Mouse (Mus musculus) midbrain, postnatal 0 days (tissue): ENCODE data around the gene Plxna1. TPM values are rescaled to one million over a fixed set of nuclear protein-coding genes. Genes with fewer than 3 reads are reported as not detected.

Experiments used
- ATAC-seq: fragments of 200-750 bp; cut with Nextera tagmentation; 2 replicates; pipeline ENCODE4 v1.8.0; 2017; ENCODE audit warnings: moderate number of reproducible peaks, mild to moderate bottlenecking, moderate TSS enrichment, moderate library complexity; ENCODE audit not compliant: low FRiP score
- DNase-seq: peaks from one replicate; pipeline ENCODE4 v3.0.0-alpha.2; 2015; ENCODE audit warnings: low spot score
- H3K27ac ChIP-seq: fragments of 300-500 bp; sonication (generic); 2 replicates; pipeline ENCODE4 v1.5.1; 2014; ENCODE audit warnings: low read depth, mild to moderate bottlenecking, low read length, mixed read lengths
- H3K27me3 ChIP-seq: fragments of 300-500 bp; sonication (generic); 2 replicates; pipeline ENCODE4 v1.6.1; 2014; ENCODE audit warnings: low read length, control low read depth, mixed read lengths; ENCODE audit not compliant: insufficient read depth
- H3K36me3 ChIP-seq: fragments of 300-500 bp; sonication (generic); 2 replicates; pipeline ENCODE4 v1.6.1; 2014; ENCODE audit warnings: low read length, control low read depth, mixed read lengths; ENCODE audit not compliant: insufficient read depth
- H3K4me1 ChIP-seq: fragments of 300-500 bp; sonication (generic); 2 replicates; pipeline ENCODE4 v1.6.1; 2014; ENCODE audit warnings: mild to moderate bottlenecking, control low read depth, antibody characterized with exemption, low read length, mixed read lengths; ENCODE audit not compliant: insufficient read depth
- H3K4me2 ChIP-seq: fragments of 300-500 bp; sonication (generic); 2 replicates; pipeline ENCODE4 v1.6.1; 2014; ENCODE audit warnings: low read depth, mild to moderate bottlenecking, low read length, mixed read lengths; ENCODE audit not compliant: poor library complexity, severe bottlenecking
- H3K4me3 ChIP-seq: fragments of 300-500 bp; sonication (generic); 2 replicates; pipeline ENCODE4 v1.5.1; 2014; ENCODE audit warnings: low read depth, mild to moderate bottlenecking, low read length, moderate library complexity
- H3K9ac ChIP-seq: fragments of 300-500 bp; sonication (generic); replicated peaks from 2 replicates; pipeline ENCODE4 v1.6.1; 2014; ENCODE audit warnings: mild to moderate bottlenecking, low read length, moderate library complexity, mixed read lengths; ENCODE audit not compliant: poor library complexity, severe bottlenecking
- H3K9me3 ChIP-seq: fragments of 300-500 bp; sonication (generic); 2 replicates; pipeline ENCODE4 v1.6.1; 2016; ENCODE audit warnings: low read length, control low read depth
- CTCF ChIP-seq: IDR thresholded peaks from 2 replicates; pipeline ENCODE4 v1.5.1; 2016; ENCODE audit warnings: antibody characterized with exemption, mild to moderate bottlenecking
- WGBS: fragments of 180-500 bp; shearing (Covaris S2); extraction: QIAGEN DNeasy Blood & Tissue Kit; methylation state at CpG from one replicate; pipeline ENCODE4 v1.1.7; 2014; 5-methylcytosine and 5-hydroxymethylcytosine counted together
- polyA plus RNA-seq: library from polyadenylated mRNA; unstranded; fragments of >200 nt; fragmentation: Nextera tagmentation; extraction: Ambion mirVana; gene quantifications from 2 replicates; pipeline ENCODE4 v1.2.1, GENCODE M21; 2015
- total RNA-seq: library from RNA; depleted of rRNA; stranded (reverse); fragments of >200 nt; gene quantifications from 2 replicates; pipeline ENCODE4 v1.2.3, GENCODE M21; 2014

The Plxna1 gene
- total and polyA plus RNA-seq, 2 experiments from 2014 or later, result 50.1 to 234 TPM

GRCm38 (mm10) chr6:89403257-89404225 is 41.1 kb upstream of the Plxna1 start:
- TF ChIP-seq CTCF, result no peak
- Histone ChIP-seq H3K36me3 (no peaks in the 10 kb centered on the region), H3K27me3 (no peaks in the 10 kb centered on the region), H3K27ac (no peak overlapping the region), H3K4me2 (no peak overlapping the region), H3K4me1 (peaks cover 5% of the 10 kb centered on the region; the same call in 1 of the 2 replicates), H3K9ac (no peak overlapping the region), H3K4me3 (no peak overlapping the region), H3K9me3 (no peaks in the 10 kb centered on the region)
- ATAC-seq (no peak), DNase-seq (peak; percentile 40)
- WGBS, result 67% methylated on average over 2 of the region's 2 CpGs

DNA sequence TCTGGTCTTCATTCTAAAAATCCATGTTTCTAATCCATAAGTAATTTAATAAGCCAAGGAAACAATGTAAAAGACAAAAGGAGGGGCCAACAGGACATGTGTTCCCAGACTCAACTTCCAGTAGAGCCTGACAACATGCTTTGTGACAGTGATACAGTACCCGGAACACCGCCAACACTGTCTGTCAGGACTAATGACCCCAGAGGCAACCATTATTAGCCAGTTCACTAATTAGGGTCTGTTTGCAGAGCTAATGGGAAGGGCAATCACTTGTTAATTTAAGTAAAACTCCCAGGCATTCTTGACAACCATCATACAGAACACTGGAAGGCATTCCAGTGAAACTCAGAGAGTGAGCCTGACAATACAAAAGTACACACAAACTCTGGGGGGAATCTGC is 40.0 kb upstream of the Plxna1 start:
- Histone ChIP-seq H3K4me3 (no peak overlapping the region), H3K9me3 (no peaks in the 10 kb centered on the region), H3K27me3 (no peaks in the 10 kb centered on the region), H3K36me3 (no peaks in the 10 kb centered on the region), H3K9ac (no peak overlapping the region), H3K27ac (no peak overlapping the region), H3K4me1 (peaks cover 5% of the 10 kb centered on the region; the same call in 1 of the 2 replicates), H3K4me2 (no peak overlapping the region)
- no peak for DNase-seq
- TF ChIP-seq CTCF, result no peak
- no peak for ATAC-seq
- WGBS, result 87% methylated on average over 2 of the region's 2 CpGs

DNA sequence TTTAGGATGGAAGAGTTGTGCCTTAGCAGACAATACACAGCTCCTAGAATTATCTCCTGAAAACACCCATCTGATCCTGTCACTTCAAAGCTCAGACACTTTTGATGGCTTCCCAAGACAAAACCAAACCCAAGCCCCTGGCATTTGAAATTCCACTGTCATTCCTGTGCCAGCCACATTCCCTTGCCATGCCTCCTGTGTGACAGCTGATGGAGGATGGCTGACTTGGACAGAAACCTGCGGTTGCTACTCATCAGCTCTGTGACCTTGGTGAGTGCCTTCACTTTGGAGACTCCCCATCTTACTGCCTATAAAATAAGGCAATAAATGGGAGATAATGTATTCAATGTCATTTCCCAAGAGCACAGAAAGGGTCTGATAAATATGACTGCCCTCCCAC is 37.1 kb upstream of the Plxna1 start:
- Histone ChIP-seq H3K27me3 (no peaks in the 10 kb centered on the region), H3K4me3 (no peak overlapping the region), H3K36me3 (no peaks in the 10 kb centered on the region), H3K4me2 (no peak overlapping the region), H3K27ac (no peak overlapping the region), H3K9ac (no peak overlapping the region), H3K9me3 (no peaks in the 10 kb centered on the region), H3K4me1 (no peaks in the 10 kb centered on the region)
- no peak for DNase-seq
- ATAC-seq, result no peak
- TF ChIP-seq CTCF, result no peak
- 97% methylated on average over 1 of the region's 1 CpGs for WGBS

- Histone ChIP-seq H3K9ac (no peak overlapping the region), H3K4me1 (no peaks in the 10 kb centered on the region), H3K27ac (no peak overlapping the region), H3K4me3 (no peak overlapping the region), H3K27me3 (no peaks in the 10 kb centered on the region), H3K9me3 (no peaks in the 10 kb centered on the region), H3K36me3 (no peaks in the 10 kb centered on the region), H3K4me2 (no peak overlapping the region)
- ATAC-seq (no peak), DNase-seq (no peak)
- TF ChIP-seq CTCF, result no peak
- WGBS, result 81% methylated on average over 4 of the region's 4 CpGs
Measured at GRCm38 (mm10) chr6:89397919-89398318, 35.5 kb upstream of the Plxna1 start.

- no peak overlapping the region for H3K4me3 ChIP-seq
- no peak overlapping the region for H3K9ac ChIP-seq
- no peak overlapping the region for H3K4me2 ChIP-seq
- H3K4me1 ChIP-seq, result no peaks in the 10 kb centered on the region
- 100% methylated on average over 2 of the region's 2 CpGs for WGBS
- ATAC-seq (no peak), DNase-seq (no peak)
- H3K27ac ChIP-seq, result no peak overlapping the region
- H3K9me3 ChIP-seq, result no peaks in the 10 kb centered on the region
- H3K27me3 ChIP-seq, result no peaks in the 10 kb centered on the region
- H3K36me3 ChIP-seq, result no peaks in the 10 kb centered on the region
- TF ChIP-seq CTCF, result no peak
Measured at GRCm38 (mm10) chr6:89393820-89394219, 31.4 kb upstream of the Plxna1 start.

GRCm38 (mm10) chr6:89392213-89392612 is 29.8 kb upstream of the Plxna1 start:
- Histone ChIP-seq H3K4me3 (no peak overlapping the region), H3K36me3 (no peaks in the 10 kb centered on the region), H3K9me3 (no peaks in the 10 kb centered on the region), H3K27ac (no peak overlapping the region), H3K4me1 (no peaks in the 10 kb centered on the region), H3K27me3 (no peaks in the 10 kb centered on the region), H3K9ac (no peak overlapping the region), H3K4me2 (no peak overlapping the region)
- no peak for TF ChIP-seq CTCF
- WGBS, result 89% methylated on average over 2 of the region's 2 CpGs
- DNase-seq (no peak), ATAC-seq (no peak)
